Mouse (Mus musculus): ENCODE measurements around the gene Noa1. TPM values are rescaled to one million over a fixed set of nuclear protein-coding genes. Genes with fewer than 3 reads are reported as not detected.

Noa1 gene
- polyA plus RNA-seq, 2 experiments, result 11.4 to 14.0 TPM

DNA sequence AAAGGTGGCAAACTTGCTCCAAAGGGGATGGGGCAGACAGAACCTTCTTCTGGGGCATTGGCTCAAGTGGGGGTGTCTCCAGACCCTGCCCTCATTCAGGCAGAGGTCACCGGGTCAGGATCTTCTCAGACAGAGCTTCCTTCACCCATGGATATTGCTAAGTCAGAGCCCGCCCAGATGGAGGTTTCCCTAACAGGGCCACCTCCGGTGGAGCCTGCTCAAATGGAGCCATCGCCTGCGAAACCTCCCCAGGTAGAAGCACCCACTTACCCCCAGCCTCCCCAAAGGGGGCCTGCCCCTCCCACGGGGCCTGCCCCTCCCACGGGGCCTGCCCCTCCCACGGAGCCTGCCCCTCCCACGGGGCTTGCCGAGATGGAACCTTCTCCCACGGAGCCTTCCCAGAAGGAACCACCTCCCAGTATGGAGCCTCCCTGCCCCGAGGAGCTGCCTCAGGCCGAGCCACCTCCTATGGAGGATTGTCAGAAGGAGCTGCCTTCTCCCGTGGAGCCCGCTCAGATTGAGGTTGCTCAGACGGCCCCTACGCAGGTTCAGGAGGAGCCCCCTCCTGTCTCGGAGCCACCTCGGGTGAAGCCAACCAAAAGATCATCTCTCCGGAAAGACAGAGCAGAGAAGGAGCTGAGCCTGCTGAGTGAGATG, 28.2 kb downstream of the Noa1 start:
- Histone ChIP-seq H3K27ac (no peak overlapping the region), H3K27me3 (ENCODE audit: control insufficient read depth, insufficient read depth, low read length) (no peaks in the 10 kb centered on the region), H3K36me3 (replicated peaks; ENCODE audit: control insufficient read depth, insufficient read depth, low read depth) (peaks cover 35% of the 10 kb centered on the region), H3K4me2 (ENCODE audit: low read depth) (no peak overlapping the region), H3K4me1 (replicated peaks; ENCODE audit: control insufficient read depth in 2 of 2, insufficient read depth in 2 of 2, low read length in 1 of 2) (no peaks in the 10 kb centered on the region), H3K9me3 (ENCODE audit: control insufficient read depth, low read length) (no peaks in the 10 kb centered on the region), H3K9ac (replicated peaks) (no peak overlapping the region), H3K4me3 (ENCODE audit: insufficient read depth in 1 of 2, low read depth in 2 of 2, low read length in 2 of 2) (no peak overlapping the region)
- DNase-seq (ENCODE audit: low read depth in 3 of 3, low spot score in 3 of 3), result no peak
- no peak for TF ChIP-seq CTCF (IDR thresholded peaks at IDR 0.05; ENCODE audit: low read depth)
- no peak for TF ChIP-seq EP300 (IDR thresholded peaks at IDR 0.05; ENCODE audit: low read depth)
- no peak for ATAC-seq (ENCODE audit: insufficient read depth)
- WGBS (ENCODE audit: insufficient replicate concordance), result 82% methylated on average over 19 of the region's 20 CpGs

- H3K4me3 ChIP-seq (ENCODE audit: insufficient read depth in 1 of 2, low read depth in 2 of 2, low read length in 2 of 2), result no peak overlapping the region
- H3K27ac ChIP-seq, result no peak overlapping the region
- ATAC-seq (ENCODE audit: insufficient read depth) (no peak), DNase-seq (ENCODE audit: low read depth in 3 of 3, low spot score in 3 of 3) (no peak)
- H3K9me3 ChIP-seq (ENCODE audit: control insufficient read depth, low read length), result no peaks in the 10 kb centered on the region
- H3K36me3 ChIP-seq (replicated peaks; ENCODE audit: control insufficient read depth, insufficient read depth, low read depth), result peaks cover 29% of the 10 kb centered on the region
- H3K27me3 ChIP-seq (ENCODE audit: control insufficient read depth, insufficient read depth, low read length), result no peaks in the 10 kb centered on the region
- H3K9ac ChIP-seq (replicated peaks), result no peak overlapping the region
- 0 out of 4 replicates have a peak, but pooled peaks cover 0 to 4% of the 10 kb centered on the region in 2 experiments for H3K4me1 ChIP-seq (replicated peaks; ENCODE audit: control insufficient read depth in 2 of 2, insufficient read depth in 2 of 2, low read length in 1 of 2)
- 62% methylated on average over 6 of the region's 6 CpGs for WGBS (ENCODE audit: insufficient replicate concordance)
- TF ChIP-seq CTCF (IDR thresholded peaks at IDR 0.05; ENCODE audit: low read depth) (peak; percentile 28; the same call in 1 of the 2 replicates), EP300 (IDR thresholded peaks at IDR 0.05; ENCODE audit: low read depth) (no peak)
- H3K4me2 ChIP-seq (ENCODE audit: low read depth), result no peak overlapping the region
Measured at GRCm38 (mm10) chr5:77277204-77277603, 32.7 kb downstream of the Noa1 start.

DNA sequence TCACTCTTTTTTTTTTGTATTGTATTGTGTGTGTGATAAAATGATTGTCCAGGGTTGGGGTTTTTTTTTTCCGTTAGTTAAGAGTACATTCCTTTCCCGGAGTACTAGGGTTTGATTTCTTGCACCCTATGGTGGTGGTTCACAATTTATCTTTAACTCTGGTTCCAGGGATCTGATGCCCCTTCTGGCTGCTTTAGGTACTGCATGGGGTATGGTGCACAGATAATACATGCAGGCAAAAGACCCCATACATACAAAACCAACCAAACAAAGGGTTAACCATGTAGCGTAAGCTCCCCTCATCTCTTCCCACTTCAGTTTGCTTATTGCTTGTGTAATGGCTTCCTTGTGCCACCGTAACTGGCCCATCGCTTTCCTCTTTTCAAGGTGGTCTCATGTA, 33.9 kb downstream of the Noa1 start:
- peaks cover 18% of the 10 kb centered on the region for H3K36me3 ChIP-seq (replicated peaks; ENCODE audit: control insufficient read depth, insufficient read depth, low read depth)
- no peaks in the 10 kb centered on the region for H3K27me3 ChIP-seq (ENCODE audit: control insufficient read depth, insufficient read depth, low read length)
- no peak overlapping the region for H3K4me3 ChIP-seq (ENCODE audit: insufficient read depth in 1 of 2, low read depth in 2 of 2, low read length in 2 of 2)
- WGBS (ENCODE audit: insufficient replicate concordance), result 67% methylated on average over 5 of the region's 5 CpGs
- TF ChIP-seq EP300 (IDR thresholded peaks at IDR 0.05; ENCODE audit: low read depth), result no peak
- peak; percentile 76 for TF ChIP-seq CTCF (IDR thresholded peaks at IDR 0.05; ENCODE audit: low read depth)
- DNase-seq (ENCODE audit: low read depth in 3 of 3, low spot score in 3 of 3) (peak in 1 of 3 experiments; percentile 26), ATAC-seq (ENCODE audit: insufficient read depth) (no peak)
- no peak overlapping the region for H3K4me2 ChIP-seq (ENCODE audit: low read depth)
- H3K27ac ChIP-seq, result no peak overlapping the region
- no peak overlapping the region for H3K9ac ChIP-seq (replicated peaks)
- H3K9me3 ChIP-seq (ENCODE audit: control insufficient read depth, low read length), result no peaks in the 10 kb centered on the region
- H3K4me1 ChIP-seq (replicated peaks; ENCODE audit: control insufficient read depth in 2 of 2, insufficient read depth in 2 of 2, low read length in 1 of 2), result 0 out of 4 replicates have a peak, but pooled peaks cover 0 to 4% of the 10 kb centered on the region in 2 experiments

GRCm38 (mm10) chr5:77273151-77273550, 36.7 kb downstream of the Noa1 start:
- WGBS (ENCODE audit: insufficient replicate concordance), result 58% methylated on average over 7 of the region's 7 CpGs
- H3K9ac ChIP-seq (replicated peaks), result no peak overlapping the region
- no peaks in the 10 kb centered on the region for H3K27me3 ChIP-seq (ENCODE audit: control insufficient read depth, insufficient read depth, low read length)
- DNase-seq (ENCODE audit: low read depth in 3 of 3, low spot score in 3 of 3) (no peak), ATAC-seq (ENCODE audit: insufficient read depth) (no peak)
- no peak overlapping the region for H3K4me2 ChIP-seq (ENCODE audit: low read depth)
- no peak overlapping the region for H3K4me3 ChIP-seq (ENCODE audit: insufficient read depth in 1 of 2, low read depth in 2 of 2, low read length in 2 of 2)
- no peaks in the 10 kb centered on the region for H3K9me3 ChIP-seq (ENCODE audit: control insufficient read depth, low read length)
- H3K4me1 ChIP-seq (replicated peaks; ENCODE audit: control insufficient read depth in 2 of 2, insufficient read depth in 2 of 2, low read length in 1 of 2), result 0 out of 4 replicates have a peak, but pooled peaks cover 0 to 4% of the 10 kb centered on the region in 2 experiments
- H3K27ac ChIP-seq, result no peak overlapping the region
- TF ChIP-seq CTCF (IDR thresholded peaks at IDR 0.05; ENCODE audit: low read depth) (peak; percentile 15; the same call in 1 of the 2 replicates), EP300 (IDR thresholded peaks at IDR 0.05; ENCODE audit: low read depth) (no peak)
- H3K36me3 ChIP-seq (replicated peaks; ENCODE audit: control insufficient read depth, insufficient read depth, low read depth), result peaks cover 15% of the 10 kb centered on the region

DNA sequence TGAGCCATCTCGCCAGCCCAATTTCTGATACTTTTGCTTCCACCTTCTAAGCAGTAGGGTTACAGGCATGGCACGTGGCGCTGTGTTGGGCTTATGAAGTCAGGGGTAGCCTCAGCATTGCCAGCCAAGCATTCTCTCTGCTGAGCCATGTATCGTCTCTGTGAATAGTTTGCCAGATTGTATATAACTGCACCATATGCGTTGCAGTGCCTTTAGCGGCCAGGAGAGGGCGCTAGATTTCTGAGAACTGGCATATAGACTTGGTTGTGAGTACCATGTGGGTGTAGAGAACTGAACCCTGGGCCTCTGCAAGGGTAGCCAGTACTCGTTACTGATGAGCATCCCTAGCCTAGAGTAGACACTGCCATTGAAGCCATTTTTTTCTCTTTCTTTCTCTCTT, 40.5 kb downstream of the Noa1 start:
- 71% methylated on average over 8 of the region's 8 CpGs for WGBS (ENCODE audit: insufficient replicate concordance)
- TF ChIP-seq CTCF (IDR thresholded peaks at IDR 0.05; ENCODE audit: low read depth) (peak; percentile 65), EP300 (IDR thresholded peaks at IDR 0.05; ENCODE audit: low read depth) (no peak)
- ATAC-seq (ENCODE audit: insufficient read depth), result no peak
- Histone ChIP-seq H3K27me3 (ENCODE audit: control insufficient read depth, insufficient read depth, low read length) (no peaks in the 10 kb centered on the region), H3K4me2 (ENCODE audit: low read depth) (no peak overlapping the region), H3K36me3 (replicated peaks; ENCODE audit: control insufficient read depth, insufficient read depth, low read depth) (no peaks in the 10 kb centered on the region; the same call in 1 of the 2 replicates), H3K9ac (replicated peaks) (no peak overlapping the region), H3K4me3 (ENCODE audit: insufficient read depth in 1 of 2, low read depth in 2 of 2, low read length in 2 of 2) (no peak overlapping the region), H3K9me3 (ENCODE audit: control insufficient read depth, low read length) (no peaks in the 10 kb centered on the region), H3K4me1 (replicated peaks; ENCODE audit: control insufficient read depth in 2 of 2, insufficient read depth in 2 of 2, low read length in 1 of 2) (peaks cover 0 to 11% of the 10 kb centered on the region in 2 experiments; a peak in 3 of 4 replicates), H3K27ac (no peak overlapping the region)
- no peak for DNase-seq (ENCODE audit: low read depth in 3 of 3, low spot score in 3 of 3)
